Comparison of ENCODE assay signal across 8 mouse cellular contexts in the genomic region with DNA sequence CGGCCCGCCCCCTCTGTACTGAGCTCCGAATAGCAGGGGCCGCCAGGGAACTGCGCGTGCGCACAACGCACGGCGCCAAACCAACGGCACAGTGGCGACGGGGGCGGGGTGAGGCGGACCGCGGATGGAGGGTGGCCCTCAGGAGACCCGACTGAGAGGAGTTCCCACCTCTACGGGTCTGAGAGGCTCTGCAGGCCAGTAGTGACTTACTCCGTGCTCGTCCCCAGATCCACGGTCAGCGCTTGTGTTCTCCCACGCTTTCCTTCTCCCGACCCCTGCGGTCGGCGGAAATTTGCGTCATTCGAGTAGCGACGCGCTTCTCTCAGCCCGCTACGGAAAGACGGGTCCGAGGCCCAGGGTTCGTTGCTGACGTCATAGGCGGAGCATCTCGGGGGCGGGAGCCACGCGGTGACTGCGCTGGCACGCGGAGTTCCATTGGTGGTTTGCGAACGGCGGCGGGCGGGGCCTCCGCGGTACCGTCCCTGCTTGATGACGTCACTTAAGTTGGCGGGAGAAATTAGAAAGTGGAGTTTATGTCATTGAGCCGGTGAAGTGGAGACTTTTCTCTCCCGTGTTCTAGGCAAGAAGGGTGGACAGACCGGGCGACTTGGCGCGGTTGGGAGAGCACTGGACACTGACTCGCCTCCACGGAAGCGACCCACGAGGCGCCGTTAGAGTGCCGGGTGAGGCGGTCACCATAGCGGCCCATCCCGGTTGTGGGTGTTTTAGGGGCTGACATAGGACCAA. TPM values are rescaled to one million over a fixed set of nuclear protein-coding genes. Genes with fewer than 3 reads are reported as not detected.
A peak's percentile ranks its signal among the peaks of the same experiment; 100 is the strongest.
DNase-seq lines count a peak whose midpoint lies in the region; ATAC-seq and TF ChIP-seq lines count a peak whose summit lies in the region.

A gene (minus strand): TSS at position 377 of the 747 bp plus-strand sequence.
A gene (plus strand): TSS at position 517 of the 747 bp plus-strand sequence.

- H3K36me3 ChIP-seq in kidney, embryonic 14.5 days (ENCODE audit: control insufficient read depth, insufficient read depth, low read length) = peaks cover 23% of the 10 kb centered on the region; the same call in 1 of the 2 replicates
- H3K36me3 ChIP-seq in limb, embryonic 15.5 days = peaks cover 11% of the 10 kb centered on the region; the same call in 1 of the 2 replicates

- H3K27ac ChIP-seq in bone marrow macrophage, adult 2 months (ENCODE audit: insufficient read depth, low read depth, low read length) = peak within 1 kb of the TSS; percentile 77
- peak within 1 kb of the TSS; percentile 84 for H3K27ac ChIP-seq in embryonic fibroblast, embryonic 13.5 days (ENCODE audit: insufficient read depth, low read length)
- H3K27ac ChIP-seq in kidney, embryonic 14.5 days (ENCODE audit: low read depth, low read length) = peak within 1 kb of the TSS; percentile 91
- H3K27ac ChIP-seq in limb, embryonic 15.5 days = peak within 1 kb of the TSS; percentile 97

- WGBS in kidney, embryonic 14.5 days = under 1% methylated on average over 72 of the region's 73 CpGs
- WGBS in limb, embryonic 15.5 days = under 1% methylated on average over 69 of the region's 73 CpGs

- H3K9ac ChIP-seq in kidney, embryonic 14.5 days (ENCODE audit: low read depth, low read length) = peak within 1 kb of the TSS; percentile 83
- H3K9ac ChIP-seq in limb, embryonic 15.5 days = peak within 1 kb of the TSS; percentile 65

- TF ChIP-seq POLR2A in bone marrow macrophage, adult 2 months (IDR thresholded peaks at IDR 0.05; ENCODE audit: borderline replicate concordance, low read depth, low read length) = no peak
- peak; percentile 37; the same call in 1 of the 2 replicates for TF ChIP-seq POLR2A in embryonic fibroblast, embryonic 13.5 days (IDR thresholded peaks at IDR 0.05; ENCODE audit: low read depth, low read length)

- peak within 1 kb of the TSS; percentile 40 for H3K4me2 ChIP-seq in kidney, embryonic 14.5 days (replicated peaks; ENCODE audit: low read depth, low read length)
- peak within 1 kb of the TSS; percentile 68 for H3K4me2 ChIP-seq in limb, embryonic 15.5 days

- H3K27me3 ChIP-seq in kidney, embryonic 14.5 days (ENCODE audit: control insufficient read depth, insufficient read depth, low read length) = no peaks in the 10 kb centered on the region
- H3K27me3 ChIP-seq in limb, embryonic 15.5 days = no peaks in the 10 kb centered on the region

- peaks cover 5% of the 10 kb centered on the region for H3K4me1 ChIP-seq in bone marrow macrophage, adult 2 months (ENCODE audit: control insufficient read depth, insufficient read depth, low read length)
- H3K4me1 ChIP-seq in embryonic fibroblast, embryonic 13.5 days (ENCODE audit: control insufficient read depth, insufficient read depth, low read length) = peaks cover 5% of the 10 kb centered on the region; the same call in 1 of the 2 replicates
- 0 out of 2 replicates have a peak, but pooled peaks cover 3% of the 10 kb centered on the region for H3K4me1 ChIP-seq in kidney, embryonic 14.5 days (ENCODE audit: control insufficient read depth, insufficient read depth, low read length)
- H3K4me1 ChIP-seq in limb, embryonic 15.5 days = peaks cover 9% of the 10 kb centered on the region; the same call in 1 of the 2 replicates

- H3K4me3 ChIP-seq in bone marrow macrophage, adult 2 months (ENCODE audit: insufficient read depth, low read length) = peak within 1 kb of the TSS; percentile 71
- peak within 1 kb of the TSS; percentile 98 for H3K4me3 ChIP-seq in embryonic fibroblast, embryonic 13.5 days (ENCODE audit: insufficient read depth, low read length)
- peak within 1 kb of the TSS; percentile 72 for H3K4me3 ChIP-seq in kidney, embryonic 14.5 days (ENCODE audit: low read length)
- peak within 1 kb of the TSS; percentile 71 for H3K4me3 ChIP-seq in limb, embryonic 15.5 days

- TF ChIP-seq CTCF in bone marrow macrophage, adult 2 months (IDR thresholded peaks at IDR 0.05; ENCODE audit: low read depth, low read length) = no peak
- no peak for TF ChIP-seq CTCF in embryonic fibroblast, embryonic 13.5 days (IDR thresholded peaks at IDR 0.05; ENCODE audit: borderline replicate concordance, insufficient read depth, low read length)

- peak; percentile 99 for ATAC-seq in kidney, embryonic 14.5 days (ENCODE audit: low FRiP score, low TSS enrichment)
- peak; percentile 99 for ATAC-seq in limb, embryonic 15.5 days (ENCODE audit: insufficient number of reproducible peaks, low FRiP score, low TSS enrichment, low read depth)

- H3K9me3 ChIP-seq in kidney, embryonic 14.5 days (ENCODE audit: control insufficient read depth, low read length) = no peaks in the 10 kb centered on the region
- H3K9me3 ChIP-seq in limb, embryonic 15.5 days = no peaks in the 10 kb centered on the region

- peak; percentile 99 for DNase-seq in A20 (ENCODE audit: low read depth, low spot score)
- peak; percentile 97 to 99 for DNase-seq in heart, adult 9 months (ENCODE audit: low spot score in 2 of 2)
- peak; percentile 97 to 98 for DNase-seq in monocyte, adult 2 months (ENCODE audit: low read depth in 1 of 2, low spot score in 2 of 2)
- DNase-seq in spleen, postnatal 36 days (ENCODE audit: low spot score in 2 of 2) = peak; percentile 98 to 99

RNA-seq across cellular contexts. Expression of the first gene that starts in this region (rescaled TPM):
- 34.0 and 36.3 TPM in 2 replicates for polyA plus RNA-seq in bone marrow macrophage, adult 2 months (2012; ENCODE audit: insufficient read depth, insufficient read length, missing spikeins)
- polyA plus RNA-seq in embryonic fibroblast, embryonic 13.5 days (2011; ENCODE audit: insufficient read length, low read depth, missing spikeins) = 36.8 and 42.6 TPM in 2 replicates
- polyA plus RNA-seq in kidney, embryonic 14.5 days (2014; fragmentation: Nextera tagmentation; extraction: Ambion mirVana) = 65.2 and 72.5 TPM in 2 replicates
- polyA plus RNA-seq in limb, embryonic 15.5 days (2015; fragmentation: Nextera tagmentation; extraction: Ambion mirVana) = 48.9 and 50.9 TPM in 2 replicates

RNA-seq across cellular contexts. Expression of the second gene that starts in this region (rescaled TPM):
- 3.5 and 5.0 TPM in 2 replicates for polyA plus RNA-seq in bone marrow macrophage, adult 2 months (2012; ENCODE audit: insufficient read depth, insufficient read length, missing spikeins)
- polyA plus RNA-seq in embryonic fibroblast, embryonic 13.5 days (2011; ENCODE audit: insufficient read length, low read depth, missing spikeins) = 6.7 and 9.0 TPM in 2 replicates
- polyA plus RNA-seq in kidney, embryonic 14.5 days (2014; fragmentation: Nextera tagmentation; extraction: Ambion mirVana) = 5.7 and 14.0 TPM in 2 replicates
- polyA plus RNA-seq in limb, embryonic 15.5 days (2015; fragmentation: Nextera tagmentation; extraction: Ambion mirVana) = 6.0 and 6.3 TPM in 2 replicates

Comparison
In these comparisons a context has a peak if more than half of its experiments do, and no peak if none do; other contexts are left out.
1. Peak in every context shown above with its lines: DNase-seq, ATAC-seq, H3K4me3 ChIP-seq and H3K27ac ChIP-seq.